Mouse (Mus musculus) midbrain, embryonic 13.5 days (tissue): Measurements from ENCODE around the gene Slc44a4. TPM values are rescaled to one million over a fixed set of nuclear protein-coding genes. Genes with fewer than 3 reads are reported as not detected.
"Not testable (repeated sequence)": the region's sequence is repeated elsewhere in the genome, so short reads cannot be mapped to it uniquely, and the experiment has no call there.

ENCODE experiments used
- ATAC-seq: fragments of 200-750 bp; cut with Nextera tagmentation; 2 replicates; pipeline ENCODE4 v1.8.0; 2017; ENCODE audit warnings: mild to moderate bottlenecking, moderate TSS enrichment, moderate library complexity
- H3K27ac ChIP-seq: fragments of 300-500 bp; sonication (generic); 2 replicates; pipeline ENCODE4 v1.5.1; 2015; ENCODE audit warnings: inconsistent platforms, mild to moderate bottlenecking, moderate library complexity
- H3K27me3 ChIP-seq: fragments of 300-500 bp; sonication (generic); 2 replicates; pipeline ENCODE4 v1.6.1; 2015; ENCODE audit warnings: mild to moderate bottlenecking, inconsistent platforms
- H3K36me3 ChIP-seq: fragments of 300-500 bp; sonication (generic); 2 replicates; pipeline ENCODE4 v1.6.1; 2015; ENCODE audit warnings: mild to moderate bottlenecking, inconsistent platforms
- H3K4me1 ChIP-seq: fragments of 300-500 bp; sonication (generic); replicated peaks from 2 replicates; pipeline ENCODE4 v1.6.1; 2015; ENCODE audit warnings: inconsistent platforms
- H3K4me2 ChIP-seq: fragments of 300-500 bp; sonication (generic); replicated peaks from 2 replicates; pipeline ENCODE4 v1.6.1; 2015; ENCODE audit warnings: moderate library complexity, mild to moderate bottlenecking, inconsistent platforms
- H3K4me3 ChIP-seq: fragments of 300-500 bp; sonication (generic); replicated peaks from 2 replicates; pipeline ENCODE4 v1.5.1; 2015; ENCODE audit warnings: mild to moderate bottlenecking, inconsistent platforms
- H3K9ac ChIP-seq: fragments of 300-500 bp; sonication (generic); replicated peaks from 2 replicates; pipeline ENCODE4 v1.6.1; 2015; ENCODE audit warnings: mild to moderate bottlenecking, inconsistent platforms
- H3K9me3 ChIP-seq: fragments of 300-500 bp; sonication (generic); 2 replicates; pipeline ENCODE4 v1.6.1; 2016; ENCODE audit warnings: mild to moderate bottlenecking, inconsistent platforms
- WGBS: fragments of 180-500 bp; shearing (Covaris S2); methylation state at CpG from one replicate; pipeline ENCODE4 v1.1.7; 2015; 5-methylcytosine and 5-hydroxymethylcytosine counted together
- polyA plus RNA-seq: library from polyadenylated mRNA; unstranded; fragments of >200 nt; fragmentation: Nextera tagmentation; extraction: Ambion mirVana; gene quantifications from 2 replicates; pipeline ENCODE4 v1.2.1, GENCODE M21; 2015

The Slc44a4 gene
- polyA plus RNA-seq, 1 experiment from 2014 or later, result not detected

DNA sequence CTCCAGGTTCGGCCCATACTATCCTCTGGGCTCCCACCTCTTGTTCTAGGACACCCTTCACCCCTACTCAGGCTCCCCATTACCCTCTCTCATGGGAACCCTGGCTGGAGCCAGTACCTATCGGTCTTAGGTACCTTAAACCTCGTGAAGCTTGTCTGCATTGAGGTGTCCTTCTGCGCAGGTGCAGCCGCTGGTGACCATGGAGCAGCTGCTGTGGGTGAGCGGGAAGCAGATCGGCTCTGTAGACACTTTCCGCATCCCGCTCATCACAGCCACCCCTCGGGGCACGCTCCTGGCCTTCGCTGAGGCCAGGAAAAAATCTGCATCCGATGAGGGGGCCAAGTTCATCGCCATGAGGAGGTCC, 17.5 kb downstream of the Slc44a4 start:
- H3K4me3 ChIP-seq, result peak overlapping the region; percentile 63
- H3K36me3 ChIP-seq, result peaks cover 18% of the 10 kb centered on the region
- WGBS, result 7% methylated on average over 14 of the region's 14 CpGs
- peak overlapping the region; percentile 94 for H3K4me2 ChIP-seq
- peaks cover 13% of the 10 kb centered on the region for H3K4me1 ChIP-seq
- H3K27me3 ChIP-seq, result no peaks in the 10 kb centered on the region
- no peaks in the 10 kb centered on the region for H3K9me3 ChIP-seq
- no peak for ATAC-seq
- peak overlapping the region; percentile 52 for H3K27ac ChIP-seq
- peak overlapping the region; percentile 81 for H3K9ac ChIP-seq

DNA sequence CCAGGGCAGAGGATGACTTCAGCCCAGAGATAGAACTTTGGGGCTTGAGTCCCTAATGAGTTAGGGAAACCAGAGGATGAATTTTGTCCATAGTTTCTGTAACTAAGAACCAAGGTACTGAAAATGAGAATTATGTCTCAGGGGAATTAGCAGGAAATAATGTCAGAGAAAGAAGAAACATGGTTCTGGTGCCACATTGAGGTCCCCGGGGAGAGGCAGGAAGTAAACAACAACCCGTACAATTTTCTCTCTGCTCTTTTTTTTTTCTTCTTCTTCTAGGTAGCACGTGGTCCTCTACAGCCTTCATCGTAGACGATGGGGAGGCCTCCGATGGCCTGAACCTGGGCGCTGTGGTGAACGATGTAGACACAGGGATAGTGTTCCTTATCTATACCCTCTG, 18.0 kb downstream of the Slc44a4 start:
- H3K9ac ChIP-seq, result peak overlapping the region; percentile 81
- H3K4me3 ChIP-seq, result peak overlapping the region; percentile 63
- ATAC-seq, result no peak
- WGBS, result 93% methylated on average over 8 of the region's 8 CpGs
- peaks cover 18% of the 10 kb centered on the region for H3K36me3 ChIP-seq
- H3K9me3 ChIP-seq, result no peaks in the 10 kb centered on the region
- H3K27ac ChIP-seq, result no peak overlapping the region
- H3K27me3 ChIP-seq, result no peaks in the 10 kb centered on the region
- peak overlapping the region; percentile 94 for H3K4me2 ChIP-seq
- H3K4me1 ChIP-seq, result peaks cover 13% of the 10 kb centered on the region

DNA sequence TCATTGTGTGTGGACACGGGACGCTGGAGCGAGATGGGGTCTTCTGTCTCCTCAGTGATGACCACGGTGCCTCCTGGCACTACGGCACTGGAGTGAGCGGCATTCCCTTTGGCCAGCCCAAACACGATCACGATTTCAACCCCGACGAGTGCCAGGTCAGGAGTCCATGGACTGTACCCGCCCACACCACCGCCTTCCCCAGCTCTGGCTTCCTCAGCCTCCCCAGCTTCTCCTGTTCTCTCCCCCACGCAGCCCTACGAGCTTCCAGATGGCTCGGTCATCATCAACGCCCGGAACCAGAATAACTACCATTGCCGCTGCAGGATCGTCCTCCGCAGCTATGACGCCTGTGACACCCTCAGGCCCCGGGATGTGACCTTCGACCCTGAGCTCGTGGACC, 19.8 kb downstream of the Slc44a4 start:
- no peak overlapping the region for H3K9ac ChIP-seq
- no peaks in the 10 kb centered on the region for H3K9me3 ChIP-seq
- H3K36me3 ChIP-seq, result peaks cover 21% of the 10 kb centered on the region
- WGBS, result 68% methylated on average over 24 of the region's 24 CpGs
- peaks cover 13% of the 10 kb centered on the region for H3K4me1 ChIP-seq
- no peak for ATAC-seq
- H3K27ac ChIP-seq, result no peak overlapping the region
- H3K4me3 ChIP-seq, result no peak overlapping the region
- H3K4me2 ChIP-seq, result no peak overlapping the region
- H3K27me3 ChIP-seq, result no peaks in the 10 kb centered on the region

DNA sequence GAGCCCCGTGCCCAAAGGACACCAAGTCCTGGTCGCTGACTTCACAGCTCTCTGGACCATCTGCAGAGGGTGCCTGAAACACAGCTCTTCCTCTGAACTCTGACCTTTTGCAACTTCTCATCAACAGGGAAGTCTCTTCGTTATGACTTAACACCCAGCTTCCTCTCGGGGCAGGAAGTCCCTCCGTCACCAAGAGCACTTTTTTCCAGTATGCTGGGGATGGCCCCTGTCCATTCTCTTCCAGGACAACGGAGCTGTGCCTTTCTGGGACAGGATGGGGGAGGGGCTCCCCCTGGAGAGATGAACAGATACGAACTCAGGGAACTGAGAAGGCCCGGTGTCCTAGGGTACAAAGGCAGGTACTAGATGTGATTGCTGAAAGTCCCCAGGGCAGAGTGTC, 20.6 kb downstream of the Slc44a4 start:
- no peak for ATAC-seq

DNA sequence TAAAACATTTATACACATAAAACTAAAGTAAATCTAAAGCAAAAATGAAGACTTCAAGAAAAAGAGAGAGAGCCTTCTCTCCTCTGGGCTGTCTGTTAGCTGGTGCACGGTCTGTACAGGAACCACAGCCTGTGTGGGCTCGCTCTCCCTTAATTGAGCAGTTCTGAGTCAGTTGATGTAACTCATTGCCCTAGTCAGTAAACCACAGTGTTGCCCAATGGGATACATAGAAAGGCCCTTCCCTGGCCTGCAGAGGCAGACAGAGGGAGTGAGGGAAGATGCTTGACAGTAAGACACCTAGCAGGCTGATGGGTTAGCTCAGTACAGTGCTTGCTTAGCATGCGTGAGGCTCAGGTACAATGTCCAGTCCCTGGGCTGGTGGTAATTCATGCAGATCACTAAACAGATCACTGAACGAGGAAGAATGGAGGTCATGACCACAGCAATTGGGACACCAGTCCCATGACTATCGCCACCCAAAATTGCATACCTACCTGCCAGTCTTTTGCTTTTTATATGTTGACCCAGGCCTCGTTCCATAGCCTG, 23.8 kb downstream of the Slc44a4 start:
- Histone ChIP-seq H3K4me1 (peaks cover 6% of the 10 kb centered on the region), H3K4me2 (no peak overlapping the region), H3K9me3 (no peaks in the 10 kb centered on the region), H3K27me3 (no peaks in the 10 kb centered on the region), H3K36me3 (peaks cover 21% of the 10 kb centered on the region), H3K9ac (no peak overlapping the region), H3K4me3 (no peak overlapping the region), H3K27ac (no peak overlapping the region)
- 82% methylated on average over 6 of the region's 6 CpGs for WGBS
- no peak for ATAC-seq

More for the DNA sequence above, 20.6 kb downstream of the Slc44a4 start:
- H3K9me3 ChIP-seq, result no peaks in the 10 kb centered on the region
- H3K36me3 ChIP-seq, result peaks cover 21% of the 10 kb centered on the region
- WGBS, result 62% methylated on average over 8 of the region's 8 CpGs
- H3K4me2 ChIP-seq, result no peak overlapping the region
- no peak overlapping the region for H3K4me3 ChIP-seq
- no peak overlapping the region for H3K9ac ChIP-seq
- H3K4me1 ChIP-seq, result peaks cover 13% of the 10 kb centered on the region
- no peaks in the 10 kb centered on the region for H3K27me3 ChIP-seq
- H3K27ac ChIP-seq, result no peak overlapping the region

DNA sequence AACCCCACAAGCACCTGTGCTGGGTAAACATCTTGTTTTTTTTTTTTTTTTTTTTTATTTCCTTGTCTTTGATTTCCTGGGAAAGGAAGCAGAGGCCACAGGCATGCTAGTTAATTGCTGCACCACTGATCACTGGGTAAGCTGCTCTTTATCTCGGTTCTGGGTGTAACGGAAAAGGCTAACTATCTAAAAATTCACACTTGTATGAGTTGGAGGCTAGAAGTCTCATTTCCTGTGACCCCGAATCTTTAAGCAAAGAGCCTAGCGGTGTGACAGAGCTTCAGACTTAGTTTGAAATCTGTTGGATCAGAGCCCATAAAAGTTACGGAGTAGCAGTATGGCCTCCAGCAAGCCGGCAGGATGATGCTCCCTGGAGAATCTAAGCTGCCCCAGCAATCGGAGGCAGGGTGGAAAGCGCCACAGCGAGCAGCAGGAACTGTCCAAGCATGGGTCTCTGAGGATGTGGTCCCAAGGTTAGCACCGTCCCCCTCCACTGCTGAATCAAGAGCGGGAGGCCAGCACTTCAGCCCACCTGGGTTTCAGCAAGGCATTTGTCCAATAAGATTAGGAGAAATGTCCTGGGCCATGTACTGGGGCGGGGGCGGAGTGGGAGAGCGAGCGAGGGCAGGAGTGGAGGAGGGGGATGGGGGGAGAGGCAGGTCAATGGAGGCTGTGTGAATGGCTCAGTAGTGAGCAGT, 27.2 kb downstream of the Slc44a4 start:
- H3K4me2 ChIP-seq, result peak overlapping the region; percentile 44
- 0 out of 2 replicates have a peak, but pooled peaks cover 3% of the 10 kb centered on the region for H3K36me3 ChIP-seq
- H3K4me1 ChIP-seq, result peaks cover 6% of the 10 kb centered on the region
- H3K4me3 ChIP-seq, result peak overlapping the region; percentile 27
- WGBS, result 4% methylated on average over 15 of the region's 15 CpGs
- H3K27ac ChIP-seq, result peak overlapping the region; percentile 35
- H3K9me3 ChIP-seq, result no peaks in the 10 kb centered on the region
- ATAC-seq, result 0 out of 2 replicates have a peak, but pooled peaks have one; percentile 17
- H3K27me3 ChIP-seq, result no peaks in the 10 kb centered on the region
- peak overlapping the region; percentile 54; the same call in 1 of the 2 replicates for H3K9ac ChIP-seq

DNA sequence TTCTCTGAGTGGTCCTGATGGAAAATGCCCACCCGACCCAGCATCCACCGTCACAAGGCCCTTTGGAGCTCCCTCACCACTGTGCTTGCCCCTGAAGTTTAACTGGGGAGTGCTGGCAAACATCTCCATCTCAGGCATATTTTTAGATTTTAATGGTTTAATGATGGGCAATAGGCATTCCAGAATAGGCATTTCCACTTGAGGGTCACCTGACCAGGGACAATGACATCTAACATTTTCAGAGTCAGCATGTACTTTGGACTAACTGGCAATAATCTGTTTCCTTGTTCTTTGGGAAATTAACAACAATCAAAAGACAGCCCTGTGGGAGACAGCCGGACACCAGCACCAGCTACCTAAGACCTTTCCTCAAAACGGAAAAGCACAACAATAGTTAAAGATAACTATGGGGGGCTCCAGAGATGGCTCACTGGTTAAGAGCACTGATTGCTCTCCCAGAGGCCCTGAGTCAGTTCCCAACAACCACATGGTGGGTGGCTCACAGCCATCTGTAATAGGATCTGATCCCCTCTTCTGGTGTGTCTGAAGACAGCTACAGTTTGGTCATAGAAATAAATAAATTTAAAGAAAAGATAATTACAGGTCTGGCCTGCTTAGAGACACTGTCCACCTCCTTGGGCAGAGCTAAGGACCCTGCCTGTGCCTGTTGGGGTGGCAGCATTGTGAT, 29.0 kb downstream of the Slc44a4 start:
- no peak overlapping the region for H3K4me3 ChIP-seq
- peaks cover 6% of the 10 kb centered on the region for H3K4me1 ChIP-seq
- H3K9ac ChIP-seq, result no peak overlapping the region
- no peaks in the 10 kb centered on the region for H3K27me3 ChIP-seq
- no peak overlapping the region for H3K27ac ChIP-seq
- no peak overlapping the region for H3K4me2 ChIP-seq
- 91% methylated on average over 4 of the region's 4 CpGs for WGBS
- no peaks in the 10 kb centered on the region for H3K9me3 ChIP-seq
- no peaks in the 10 kb centered on the region for H3K36me3 ChIP-seq
- no peak for ATAC-seq

DNA sequence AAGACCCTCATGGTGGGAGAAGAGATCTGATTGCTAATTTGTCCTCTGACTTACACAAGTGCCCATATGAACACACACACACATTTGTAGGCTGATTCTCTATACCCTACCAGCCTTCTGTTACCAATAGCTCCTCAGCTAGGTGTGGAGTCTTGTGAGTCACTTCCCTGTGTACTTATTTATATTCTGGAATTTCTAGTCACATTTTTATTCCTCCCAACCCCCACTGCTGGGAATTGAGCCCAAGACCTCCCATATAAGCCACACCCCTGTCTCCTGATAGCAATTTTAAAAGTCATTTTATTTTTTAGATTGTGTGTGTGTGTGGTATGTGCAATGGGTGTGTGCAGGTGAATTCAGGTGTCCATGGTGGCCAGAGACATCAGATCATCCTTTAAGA, 30.1 kb downstream of the Slc44a4 start:
- Histone ChIP-seq H3K36me3 (peaks cover 2% of the 10 kb centered on the region), H3K27me3 (no peaks in the 10 kb centered on the region)
- no peak for ATAC-seq

DNA sequence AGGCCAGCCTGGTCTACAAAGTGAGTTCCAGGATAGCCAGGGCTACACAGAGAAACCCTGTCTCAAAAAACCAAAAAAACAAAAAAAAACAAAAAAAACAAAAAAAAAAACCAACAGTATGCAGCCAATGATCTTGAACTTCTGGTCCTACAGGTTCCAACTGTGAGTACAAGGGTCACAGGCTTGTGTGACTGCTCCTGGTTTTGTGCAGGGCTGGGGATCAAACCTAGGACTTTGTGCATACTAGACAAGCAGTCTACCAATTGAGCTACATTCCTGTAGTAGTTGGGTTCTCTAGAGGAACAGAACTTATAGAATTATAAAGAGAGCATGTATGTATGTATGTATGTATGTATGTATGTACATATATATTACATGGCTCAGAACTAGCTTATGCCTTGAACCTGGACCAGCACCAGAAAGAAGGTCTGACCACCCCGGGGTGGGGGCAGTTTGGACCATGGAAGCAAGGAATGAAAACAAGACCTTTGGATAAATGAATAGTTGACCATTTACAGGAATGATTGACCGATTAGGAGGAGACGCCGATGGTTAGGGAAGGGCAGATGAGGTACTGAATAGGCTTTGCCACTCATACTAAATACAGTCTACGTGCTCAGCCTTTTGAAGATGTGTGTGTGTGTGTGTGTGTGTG, 32.3 kb downstream of the Slc44a4 start:
- 87% methylated on average over 5 of the region's 5 CpGs for WGBS
- Histone ChIP-seq H3K9me3 (no peaks in the 10 kb centered on the region), H3K36me3 (peaks cover 17% of the 10 kb centered on the region), H3K27me3 (no peaks in the 10 kb centered on the region), H3K4me3 (no peak overlapping the region), H3K4me2 (no peak overlapping the region), H3K4me1 (peaks cover 21% of the 10 kb centered on the region), H3K27ac (no peak overlapping the region), H3K9ac (no peak overlapping the region)
- no peak for ATAC-seq

More for the DNA sequence above, 30.1 kb downstream of the Slc44a4 start:
- H3K27ac ChIP-seq, result no peak overlapping the region
- H3K9me3 ChIP-seq, result no peaks in the 10 kb centered on the region
- no peak overlapping the region for H3K9ac ChIP-seq
- H3K4me2 ChIP-seq, result no peak overlapping the region
- no peak overlapping the region for H3K4me3 ChIP-seq
- peaks cover 6% of the 10 kb centered on the region for H3K4me1 ChIP-seq

DNA sequence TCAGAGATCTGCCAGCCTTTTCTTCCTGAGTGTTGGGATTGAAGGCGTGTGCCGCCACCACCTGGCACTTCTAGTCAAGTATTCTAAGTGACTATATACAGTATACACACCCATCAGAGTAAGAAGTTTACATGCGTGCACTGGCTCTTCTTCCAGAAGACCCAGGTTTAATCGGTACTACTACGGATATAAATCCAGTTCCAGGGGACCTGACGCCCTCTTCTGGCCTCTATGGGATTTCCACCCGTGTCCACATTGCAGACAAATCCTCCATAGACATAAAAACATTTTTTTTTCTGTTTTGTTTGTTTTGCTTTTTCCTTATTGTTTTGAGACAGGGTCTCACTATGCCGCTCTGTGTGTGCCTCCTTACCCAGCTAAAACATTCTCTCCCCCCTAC, 33.3 kb downstream of the Slc44a4 start:
- H3K9me3 ChIP-seq, result no peaks in the 10 kb centered on the region
- H3K4me2 ChIP-seq, result no peak overlapping the region
- no peak overlapping the region for H3K9ac ChIP-seq
- WGBS, result 32% methylated on average over 8 of the region's 8 CpGs
- no peak for ATAC-seq
- H3K27ac ChIP-seq, result no peak overlapping the region
- H3K27me3 ChIP-seq, result no peaks in the 10 kb centered on the region
- peaks cover 18% of the 10 kb centered on the region for H3K4me1 ChIP-seq
- H3K4me3 ChIP-seq, result no peak overlapping the region
- H3K36me3 ChIP-seq, result peaks cover 17% of the 10 kb centered on the region

DNA sequence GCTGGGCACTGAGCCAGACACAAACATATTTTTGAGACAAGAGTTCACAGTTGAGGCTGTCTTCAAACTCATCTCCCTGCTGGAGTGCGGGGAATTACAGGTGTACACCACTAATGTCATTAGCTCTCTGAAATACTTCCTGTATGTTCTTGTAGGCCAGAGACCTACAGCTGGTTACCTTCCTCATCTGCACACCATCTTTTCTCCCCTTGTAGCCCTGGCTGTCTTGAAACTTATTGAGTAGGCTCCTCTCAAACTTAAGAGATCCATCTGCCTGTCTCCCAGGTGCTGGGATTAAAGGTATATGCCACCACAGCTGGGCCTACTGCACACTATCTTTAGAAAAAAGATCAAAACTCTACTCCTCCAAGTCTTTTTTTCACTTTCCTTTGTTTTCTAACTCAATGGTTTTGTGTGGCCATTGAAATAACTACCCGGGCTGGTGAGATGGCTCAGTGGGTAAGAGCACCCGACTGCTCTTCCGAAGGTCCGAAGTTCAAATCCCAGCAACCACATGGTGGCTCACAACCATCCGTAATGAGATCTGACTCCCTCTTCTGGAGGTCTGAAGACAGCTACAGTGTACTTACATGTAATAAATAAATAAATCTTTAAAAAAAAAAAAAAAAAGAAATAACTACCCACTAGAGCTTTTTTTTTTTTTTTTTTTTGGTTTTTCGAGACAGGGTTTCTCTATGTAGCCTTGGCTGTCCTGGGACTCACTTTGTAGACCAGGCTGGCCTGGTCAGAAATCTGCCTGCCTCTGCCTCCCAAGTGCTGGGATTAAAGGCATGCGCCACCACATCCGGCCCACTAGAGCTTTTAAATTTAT, 34.7 kb downstream of the Slc44a4 start:
- not testable (repeated sequence) for H3K4me2 ChIP-seq, ATAC-seq, H3K9ac ChIP-seq, H3K27me3 ChIP-seq, H3K4me3 ChIP-seq, H3K27ac ChIP-seq, H3K9me3 ChIP-seq
- H3K36me3 ChIP-seq, result peaks cover 17% of the 10 kb centered on the region
- 57% methylated on average over 9 of the region's 9 CpGs for WGBS
- H3K4me1 ChIP-seq, result peaks cover 18% of the 10 kb centered on the region
